Mouse (Mus musculus): ENCODE measurements around the gene Erg28.

The Erg28 gene

GRCm38 (mm10) chr12:85813599-85813998 lies 10.8 kb downstream of the Erg28 start:
- no peak for DNase-seq (ENCODE audit: low read depth)

GRCm38 (mm10) chr12:85811676-85812075 lies 12.7 kb downstream of the Erg28 start:
- no peak for DNase-seq (ENCODE audit: low read depth)

DNA sequence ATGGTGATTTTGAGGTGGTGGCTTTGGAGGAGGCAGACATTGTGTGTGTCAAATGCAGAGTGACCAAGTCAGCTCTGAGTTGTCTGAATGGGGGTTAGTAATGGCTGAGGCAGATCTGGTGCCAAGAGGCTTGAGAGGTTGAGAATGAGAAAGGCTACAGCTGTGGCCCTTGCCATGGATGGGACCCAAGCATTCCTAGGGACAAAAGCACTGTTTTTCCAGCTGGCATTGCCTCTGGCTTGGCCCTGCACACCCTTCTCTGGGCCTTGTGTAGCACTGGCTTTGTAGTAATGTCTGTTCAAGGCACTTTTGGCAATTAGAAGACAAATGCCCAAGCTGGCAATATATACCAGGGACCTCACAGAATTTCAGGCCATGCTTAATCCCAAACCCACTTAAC lies 13.4 kb downstream of the Erg28 start:
- no peak for DNase-seq (ENCODE audit: low read depth)

GRCm38 (mm10) chr12:85809726-85810125 lies 14.6 kb downstream of the Erg28 start:
- DNase-seq (ENCODE audit: low read depth) = no peak

DNA sequence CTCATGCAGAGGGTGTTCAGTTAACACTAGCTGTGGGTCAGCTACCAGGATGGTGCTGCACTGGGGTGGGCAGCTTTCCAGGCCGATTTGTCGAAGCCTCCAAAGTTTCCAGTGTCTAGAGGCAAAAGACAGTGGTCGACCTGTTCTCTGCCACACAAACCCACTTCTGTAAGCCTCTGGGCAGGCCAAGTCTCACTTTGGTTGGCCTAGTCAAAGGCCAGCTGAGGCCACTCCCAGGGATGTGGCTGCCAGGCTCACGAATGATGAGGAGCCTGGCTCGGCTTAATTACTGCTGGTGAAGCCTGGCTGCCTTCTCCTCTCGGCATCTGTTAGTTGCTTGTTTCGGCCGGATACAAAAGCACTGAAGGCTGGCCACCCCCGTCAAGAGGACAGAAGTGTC lies 24.3 kb downstream of the Erg28 start:
- no peak for DNase-seq (ENCODE audit: low read depth)

- no peak for DNase-seq (ENCODE audit: low read depth)
These were observed 28.8 kb downstream of the Erg28 start for GRCm38 (mm10) chr12:85795551-85795950.

GRCm38 (mm10) chr12:85794094-85794493 lies 30.3 kb downstream of the Erg28 start:
- DNase-seq (ENCODE audit: low read depth) = peak; percentile 0

- peak; percentile 0 for DNase-seq (ENCODE audit: low read depth)
These were observed 31.5 kb downstream of the Erg28 start for GRCm38 (mm10) chr12:85792821-85793346.

- peak; percentile 0 for DNase-seq (ENCODE audit: low read depth)
These were observed 32.2 kb downstream of the Erg28 start for GRCm38 (mm10) chr12:85792158-85792557.

GRCm38 (mm10) chr12:85784916-85785815 lies 39.2 kb downstream of the Erg28 start:
- no peak for DNase-seq (ENCODE audit: low read depth)

DNA sequence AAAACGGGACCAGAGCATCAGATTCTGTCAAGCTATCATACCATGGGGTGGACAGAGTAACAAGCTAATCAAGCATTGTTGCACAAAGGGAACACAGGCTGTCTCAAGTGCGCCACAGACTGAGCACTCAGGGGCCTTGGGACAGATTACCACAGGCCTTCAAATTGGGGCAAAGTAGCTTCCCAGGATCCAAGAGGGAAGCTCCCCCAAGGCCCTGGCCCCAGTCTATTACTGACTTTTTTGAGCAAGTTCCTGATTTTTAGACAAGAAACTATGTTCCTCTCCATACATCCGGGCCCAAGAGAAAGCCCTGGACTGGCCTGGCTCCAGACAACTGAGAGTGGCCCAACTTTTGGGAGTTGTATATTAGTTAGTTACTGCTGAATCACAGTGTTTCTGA lies 42.7 kb downstream of the Erg28 start:
- no peak for DNase-seq (ENCODE audit: low read depth)

GRCm38 (mm10) chr12:85779707-85780106 lies 44.6 kb downstream of the Erg28 start:
- DNase-seq (ENCODE audit: low read depth) = no peak

DNA sequence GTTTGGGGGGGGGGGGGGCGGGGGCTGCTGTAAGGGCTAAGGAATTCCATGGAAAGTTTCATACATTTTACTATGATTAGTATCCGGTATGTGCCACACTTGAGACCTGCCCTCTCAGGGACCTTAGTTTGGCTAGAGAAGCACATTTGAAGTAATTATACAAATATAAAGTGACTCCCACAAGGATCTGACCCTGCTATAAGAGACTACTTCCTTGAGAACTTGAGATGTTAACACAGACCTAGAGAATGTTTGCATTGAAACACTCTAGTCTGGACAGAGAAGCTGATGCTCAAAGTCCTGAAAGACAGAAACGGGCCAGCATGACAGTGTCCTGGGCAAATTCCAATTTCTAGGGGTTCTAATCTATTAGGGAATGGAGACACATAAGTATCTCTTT lies 45.4 kb downstream of the Erg28 start:
- DNase-seq (ENCODE audit: low read depth) = no peak

DNA sequence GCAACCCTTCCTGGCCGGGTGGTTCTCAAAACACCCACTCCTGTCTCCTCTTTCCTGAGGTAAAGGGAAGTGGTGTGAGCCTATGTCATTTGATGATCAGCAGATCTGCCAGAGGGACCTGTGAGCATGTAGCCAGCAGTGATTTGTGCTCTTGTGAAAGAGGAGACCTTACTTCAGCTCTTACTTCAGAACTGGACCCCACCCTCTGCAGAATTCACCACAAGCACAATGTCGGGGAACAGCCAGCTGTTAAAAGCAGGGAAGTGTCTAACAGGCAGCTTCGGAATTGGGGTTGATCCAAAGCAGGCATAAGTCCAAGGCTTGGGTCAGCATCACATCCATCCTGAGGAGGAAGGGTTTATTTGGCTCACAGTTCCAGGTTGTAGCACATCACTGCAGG lies 53.0 kb downstream of the Erg28 start:
- peak; percentile 57 for DNase-seq (ENCODE audit: low read depth)

DNA sequence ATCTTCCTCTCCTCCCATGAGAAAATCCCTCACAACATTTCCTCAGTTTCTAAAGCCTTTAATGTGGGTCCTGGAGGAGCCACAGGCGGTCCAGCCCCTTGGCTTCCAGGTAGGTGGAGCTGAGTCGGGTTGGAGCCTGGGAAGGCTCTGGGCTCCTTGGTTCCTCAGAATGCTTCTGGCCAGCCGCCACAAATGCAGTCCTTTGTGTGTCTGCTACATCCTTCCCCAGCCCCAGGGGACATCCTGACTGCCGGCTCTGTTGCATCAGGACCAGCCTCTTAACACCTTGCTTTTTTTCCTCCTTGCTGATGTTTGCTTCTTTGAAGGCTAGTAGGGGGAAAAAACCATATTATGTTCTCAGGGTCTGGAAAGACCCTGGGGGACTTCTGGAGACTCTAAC lies 56.6 kb downstream of the Erg28 start:
- no peak for DNase-seq (ENCODE audit: low read depth)

DNA sequence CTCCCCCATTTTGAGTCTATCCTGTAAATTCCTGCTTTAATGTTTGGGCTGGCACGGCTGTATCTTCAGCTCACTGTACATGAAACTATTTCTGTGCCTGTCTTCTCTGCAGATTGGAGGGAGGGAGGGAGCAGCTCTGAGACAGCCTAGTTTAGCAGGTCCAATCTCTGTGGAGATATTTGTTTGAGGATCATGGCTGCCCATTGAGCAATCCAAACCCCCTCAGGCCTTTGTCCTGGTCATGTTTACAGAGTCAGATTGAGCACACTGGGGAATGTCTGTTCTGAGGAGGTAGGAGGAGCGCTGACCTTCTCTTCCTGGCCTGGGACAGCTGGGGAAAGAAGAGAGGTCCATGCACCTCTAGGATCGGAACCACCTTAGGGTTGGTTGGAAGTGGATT lies 58.1 kb downstream of the Erg28 start:
- no peak for DNase-seq (ENCODE audit: low read depth)

All from 416B (cell line).